Mouse (Mus musculus) 3134 (cell line): ENCODE data around the gene A630095N17Rik.

Experiments used
- DNase-seq: peaks from one replicate; pipeline ENCODE4 v3.0.0-alpha.2; 2011; ENCODE audit warnings: low spot score; ENCODE audit not compliant: insufficient read length; ENCODE audit errors: extremely low read depth

A630095N17Rik gene

GRCm38 (mm10) chr1:75231664-75232152 lies at the start of gene A630095N17Rik:
TSS of gene A630095N17Rik (minus strand) at chr1:75232102.
- DNase-seq: peak; percentile 53

- no peak for DNase-seq
These were observed 46.3 kb upstream of the A630095N17Rik start, which contains the start of gene Resp18 for GRCm38 (mm10) chr1:75278228-75278627. TSS of gene Resp18 (minus strand) at chr1:75278415.

GRCm38 (mm10) chr1:75277195-75278188 lies 45.6 kb upstream of the A630095N17Rik start:
- DNase-seq: no peak

GRCm38 (mm10) chr1:75264091-75264880 lies 32.4 kb upstream of the A630095N17Rik start, which contains the start of gene Ptprn:
TSS of gene Ptprn (minus strand) at chr1:75264502.
- no peak for DNase-seq

- peak; percentile 44 for DNase-seq
These were observed 31.4 kb upstream of the A630095N17Rik start for GRCm38 (mm10) chr1:75262969-75263951.

GRCm38 (mm10) chr1:75261278-75261677 lies 29.4 kb upstream of the A630095N17Rik start:
- DNase-seq: no peak

GRCm38 (mm10) chr1:75255516-75256046 lies 23.7 kb upstream of the A630095N17Rik start:
- no peak for DNase-seq

GRCm38 (mm10) chr1:75254625-75255013 lies 22.7 kb upstream of the A630095N17Rik start:
- DNase-seq: no peak

- no peak for DNase-seq
These were observed 22.1 kb upstream of the A630095N17Rik start for GRCm38 (mm10) chr1:75253849-75254624.

- no peak for DNase-seq
These were observed 21.1 kb upstream of the A630095N17Rik start for GRCm38 (mm10) chr1:75253029-75253428.

- DNase-seq: no peak
These were observed 20.4 kb upstream of the A630095N17Rik start for GRCm38 (mm10) chr1:75252308-75252707.

GRCm38 (mm10) chr1:75251112-75251970 lies 19.4 kb upstream of the A630095N17Rik start:
- DNase-seq: peak; percentile 92

- no peak for DNase-seq
These were observed 18.6 kb upstream of the A630095N17Rik start for GRCm38 (mm10) chr1:75250498-75250897.

- DNase-seq: peak; percentile 85
These were observed 16.3 kb upstream of the A630095N17Rik start for GRCm38 (mm10) chr1:75248041-75248772.

- no peak for DNase-seq
These were observed 15.4 kb upstream of the A630095N17Rik start for GRCm38 (mm10) chr1:75247071-75247930.

- DNase-seq: no peak
These were observed 12.9 kb upstream of the A630095N17Rik start for GRCm38 (mm10) chr1:75244836-75245235.
